Mouse (Mus musculus) cerebellum, postnatal 14 days (tissue): Measurements from ENCODE around the gene Tmem132c.
A peak's percentile ranks its signal among the peaks of the same experiment; 100 is the strongest.

Source experiments
- DNase-seq, 2 experiments: peaks; one replicate each; pipeline ENCODE4 v3.0.0; 2021; ENCODE audit warnings: mixed read lengths in 2 of 2

The Tmem132c gene

GRCm38 (mm10) chr5:127346364-127346763 lies 104.8 kb downstream of the Tmem132c start:
- DNase-seq = no peak

GRCm38 (mm10) chr5:127347053-127347748 lies 105.6 kb downstream of the Tmem132c start:
- DNase-seq = peak in 1 of 2 experiments; percentile 43

- DNase-seq = peak; percentile 54 to 76
Observed at GRCm38 (mm10) chr5:127349221-127350065, 107.8 kb downstream of the Tmem132c start.

DNA sequence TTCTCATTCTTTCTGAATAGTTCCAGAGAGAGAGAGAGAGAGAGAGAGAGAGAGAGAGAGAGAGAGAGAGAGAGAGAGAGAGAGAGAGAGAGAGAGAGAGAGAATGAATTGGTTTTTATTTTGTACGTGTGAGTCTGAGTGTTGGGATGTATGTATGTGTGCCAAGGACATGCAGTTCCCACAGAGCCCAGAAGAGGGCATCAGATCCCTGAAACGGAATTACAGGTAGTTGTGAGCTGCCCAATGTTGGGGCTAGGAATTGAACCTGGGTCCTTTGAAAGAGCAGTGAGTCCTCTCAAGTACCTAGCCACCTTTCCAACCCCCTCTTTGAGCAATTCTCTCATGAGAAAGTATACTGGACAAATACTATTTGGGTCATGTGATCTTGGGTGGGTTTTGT lies 111.4 kb downstream of the Tmem132c start:
- DNase-seq = peak; percentile 67 to 78

DNA sequence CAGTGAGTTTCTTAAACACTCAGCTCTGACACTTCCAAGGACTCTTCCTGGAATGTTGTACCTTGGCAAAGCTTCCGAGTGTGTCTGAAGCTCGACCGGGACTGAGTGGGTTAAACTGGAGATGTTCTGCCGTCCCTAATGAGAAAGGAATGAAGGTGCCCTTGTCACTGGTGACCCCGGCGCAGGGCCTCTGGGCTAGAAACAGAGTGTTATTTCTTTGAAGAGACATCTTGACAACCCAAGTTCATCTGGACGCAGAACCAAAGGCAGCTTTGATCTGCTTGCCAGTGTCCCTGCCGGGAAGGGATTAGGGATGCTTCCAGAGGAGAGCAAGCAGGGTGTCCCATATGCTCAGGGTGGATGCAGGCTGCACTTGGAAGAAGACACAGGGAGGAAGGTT lies 114.2 kb downstream of the Tmem132c start:
- peak; percentile 41 to 72 for DNase-seq

DNA sequence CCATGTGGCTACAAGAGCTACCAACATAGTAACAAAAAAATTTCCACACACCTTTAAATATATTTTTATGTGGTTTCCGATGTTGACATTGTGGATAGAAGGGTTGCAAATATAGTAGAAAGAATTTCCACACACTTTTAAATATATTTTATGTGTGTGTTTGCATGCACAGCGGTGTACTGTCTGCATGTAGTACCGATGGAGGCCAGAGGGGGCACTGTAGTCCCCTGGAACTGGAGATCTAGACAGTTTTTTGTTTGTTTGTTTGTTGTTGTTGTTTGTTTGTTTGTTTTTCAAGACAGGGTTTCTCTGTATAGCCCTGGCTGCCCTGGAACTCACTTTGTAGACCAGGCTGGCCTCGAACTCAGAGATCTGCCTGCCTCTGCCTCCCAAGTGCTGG lies 116.3 kb downstream of the Tmem132c start:
- peak in 1 of 2 experiments; percentile 67 for DNase-seq

DNA sequence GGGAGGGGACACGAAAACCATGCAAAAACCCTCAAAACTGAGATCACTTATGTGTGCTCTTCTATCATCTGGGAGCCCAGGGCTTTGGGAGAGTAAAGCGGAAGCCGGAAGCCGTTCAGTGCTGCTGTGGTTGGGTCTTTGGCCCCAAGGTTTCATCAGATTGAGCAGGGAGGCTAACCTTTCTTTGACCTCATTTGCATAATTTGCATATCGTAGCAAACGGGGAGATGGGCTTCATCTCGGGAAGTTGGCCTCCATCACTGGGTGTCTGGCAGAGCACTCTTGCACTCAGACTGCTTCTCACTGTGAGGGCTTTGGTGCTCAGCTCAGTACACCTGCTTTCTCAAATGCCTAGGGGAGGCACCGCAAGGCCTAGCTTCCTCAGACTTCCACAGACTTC lies 119.5 kb downstream of the Tmem132c start:
- DNase-seq = no peak

DNA sequence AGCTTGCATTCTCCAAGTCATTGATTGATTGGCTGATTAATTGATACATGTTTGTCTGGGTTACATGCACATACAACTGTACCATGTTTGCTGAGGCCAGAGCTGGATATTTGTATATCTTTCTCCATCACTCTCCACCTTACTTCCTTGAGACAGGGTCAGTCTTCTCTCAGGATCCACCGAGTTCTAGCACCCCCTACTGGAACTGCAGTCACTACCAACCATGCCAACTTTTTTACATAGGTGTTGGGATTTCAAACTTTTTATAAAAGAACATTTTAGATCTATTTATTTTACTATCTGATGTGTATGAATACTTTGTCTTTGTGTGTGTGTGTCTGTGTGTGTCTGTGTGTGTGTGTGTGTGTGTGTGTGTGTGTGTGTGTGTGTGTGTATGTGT lies 123.5 kb downstream of the Tmem132c start:
- peak in 1 of 2 experiments; percentile 47 for DNase-seq

DNA sequence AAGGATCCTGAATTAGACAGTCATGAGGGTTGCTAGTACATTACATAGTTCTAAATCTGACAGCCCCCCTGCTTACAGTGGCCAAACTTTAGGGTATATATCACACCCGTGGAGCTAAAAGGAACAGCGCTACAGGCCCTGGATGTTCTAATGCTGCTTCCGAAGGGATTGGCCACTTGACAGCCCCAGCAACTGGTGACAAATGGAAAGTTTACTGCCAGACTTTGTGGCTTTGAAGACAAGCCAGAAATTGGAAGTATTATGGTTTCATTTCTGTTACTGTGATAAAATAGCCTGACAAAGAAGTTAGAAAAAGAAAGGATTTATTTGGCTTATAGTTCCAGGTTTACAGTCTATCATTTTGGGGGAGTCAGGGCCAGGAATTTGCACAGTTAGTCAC lies 126.6 kb downstream of the Tmem132c start:
- DNase-seq = no peak

DNA sequence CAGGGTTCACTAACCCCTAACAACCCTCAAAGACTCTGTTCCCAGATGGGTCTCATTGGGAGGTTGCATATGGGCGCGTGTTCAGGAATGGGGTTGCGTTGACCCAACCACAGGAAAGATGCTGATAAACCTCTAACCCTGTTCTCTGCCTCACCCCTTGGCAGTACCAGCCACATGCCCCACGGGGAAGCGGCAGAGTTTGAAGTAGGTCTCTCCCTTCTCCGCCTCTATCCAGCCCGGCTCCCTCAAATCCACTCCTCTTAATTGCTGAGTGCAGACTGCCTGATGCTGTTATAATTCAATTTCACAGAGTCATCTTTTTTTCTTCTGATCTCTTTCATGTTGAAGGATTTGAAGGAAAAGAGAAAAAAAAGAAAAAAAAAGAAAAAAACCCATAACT lies 128.2 kb downstream of the Tmem132c start:
- DNase-seq = no peak

DNA sequence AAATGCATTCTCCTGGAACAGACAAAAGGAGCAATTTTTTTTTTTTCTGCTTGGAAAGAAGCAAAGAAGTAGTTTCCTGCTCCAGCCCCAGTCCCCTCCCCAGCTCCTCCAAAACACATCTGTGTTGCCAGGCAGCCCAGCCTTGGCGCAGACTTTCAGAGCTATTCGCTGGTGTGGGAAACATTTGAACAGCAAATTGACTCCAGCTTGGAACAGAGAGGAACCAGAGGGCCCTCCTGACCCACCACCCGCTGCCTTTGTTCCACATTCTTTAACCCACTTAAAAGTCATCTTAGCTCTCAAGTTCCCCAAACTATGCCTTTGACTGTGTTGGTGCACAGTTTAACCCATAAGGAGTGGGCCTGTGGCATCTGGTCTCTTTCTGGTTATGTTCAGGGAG lies 128.9 kb downstream of the Tmem132c start:
- no peak for DNase-seq

DNA sequence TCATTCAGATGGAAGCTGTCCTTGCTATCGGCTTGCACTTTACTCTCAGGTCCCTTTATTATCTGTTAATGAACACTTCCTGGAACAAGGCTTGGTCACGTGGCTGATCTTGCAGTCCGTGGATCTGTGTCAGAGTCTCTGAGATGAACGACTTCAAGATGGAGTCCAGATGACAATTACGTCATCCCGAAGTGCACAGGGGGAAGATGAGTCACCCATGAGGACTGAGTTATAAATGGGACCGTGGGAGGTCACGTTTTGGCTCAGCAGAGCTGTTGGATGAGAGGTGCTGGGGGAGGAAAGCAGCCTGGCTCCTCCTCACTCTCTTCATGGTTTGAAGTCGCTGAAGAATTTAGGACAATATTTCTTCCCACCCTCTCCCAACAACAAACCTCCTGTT lies 132.6 kb downstream of the Tmem132c start:
- DNase-seq = no peak

DNA sequence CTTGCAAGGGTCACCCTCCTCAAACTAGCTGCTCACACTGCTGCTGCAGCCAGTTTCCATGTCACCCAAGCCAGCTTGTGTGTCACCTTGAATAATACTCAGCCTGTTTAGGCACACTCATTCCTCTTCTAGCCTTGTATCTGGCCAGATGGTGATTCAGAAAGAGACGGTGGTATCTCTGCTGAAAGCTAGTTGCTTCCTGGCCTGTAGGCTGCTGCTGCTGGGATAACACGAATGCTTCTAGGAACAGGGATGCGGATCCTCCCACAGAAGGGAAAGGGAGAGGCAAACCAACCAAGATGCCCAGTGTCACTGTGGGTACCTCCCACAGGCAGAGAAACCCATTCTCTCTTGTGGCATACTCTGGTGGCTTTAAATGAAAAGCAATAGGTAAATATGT lies 134.0 kb downstream of the Tmem132c start:
- no peak for DNase-seq

GRCm38 (mm10) chr5:127378521-127378920 lies 136.9 kb downstream of the Tmem132c start:
- no peak for DNase-seq

DNA sequence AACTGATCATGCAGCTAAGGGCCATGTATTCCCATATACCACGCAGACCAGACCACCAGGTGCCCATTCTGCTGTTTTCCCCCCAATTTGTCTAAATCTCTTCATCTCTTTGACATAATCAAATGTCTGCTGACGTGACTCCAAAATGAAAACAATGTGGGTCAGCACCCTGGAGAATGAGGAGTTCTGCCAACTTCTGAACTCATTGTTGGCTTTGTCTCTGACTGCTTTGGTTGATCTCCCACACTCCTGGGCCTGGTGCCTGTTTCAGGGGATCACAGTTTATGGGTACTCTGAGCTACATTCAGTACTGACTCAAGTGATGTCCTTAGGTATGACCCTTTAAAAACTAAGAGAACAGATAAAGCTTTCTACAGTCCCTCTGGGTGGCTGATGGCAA lies 137.7 kb downstream of the Tmem132c start:
- DNase-seq = peak in 1 of 2 experiments; percentile 33

GRCm38 (mm10) chr5:127381216-127381615 lies 139.6 kb downstream of the Tmem132c start:
- peak in 1 of 2 experiments; percentile 51 for DNase-seq

GRCm38 (mm10) chr5:127382571-127382970 lies 141.0 kb downstream of the Tmem132c start:
- DNase-seq = no peak

- peak in 1 of 2 experiments; percentile 27 for DNase-seq
Observed at GRCm38 (mm10) chr5:127391187-127391586, 149.6 kb downstream of the Tmem132c start.

DNA sequence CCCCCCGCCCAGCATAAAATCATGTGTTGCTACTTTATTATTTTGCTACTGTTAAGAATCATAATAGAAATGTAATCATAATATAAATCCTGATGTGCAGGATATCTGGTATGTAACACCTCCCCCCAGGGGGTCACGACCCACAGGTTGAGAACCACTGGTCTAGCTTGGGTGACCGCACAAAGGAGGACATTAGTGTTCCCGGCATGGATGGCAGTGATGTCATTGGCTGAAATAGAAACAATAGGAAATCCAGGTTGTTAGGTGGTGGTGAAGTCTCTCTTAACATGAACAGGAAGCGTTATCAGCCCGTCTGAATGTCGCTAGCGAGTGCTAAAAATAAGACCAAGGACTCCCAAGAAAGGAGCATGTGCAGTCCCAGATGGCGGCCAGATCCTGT lies 155.3 kb downstream of the Tmem132c start:
- DNase-seq = peak in 1 of 2 experiments; percentile 20

DNA sequence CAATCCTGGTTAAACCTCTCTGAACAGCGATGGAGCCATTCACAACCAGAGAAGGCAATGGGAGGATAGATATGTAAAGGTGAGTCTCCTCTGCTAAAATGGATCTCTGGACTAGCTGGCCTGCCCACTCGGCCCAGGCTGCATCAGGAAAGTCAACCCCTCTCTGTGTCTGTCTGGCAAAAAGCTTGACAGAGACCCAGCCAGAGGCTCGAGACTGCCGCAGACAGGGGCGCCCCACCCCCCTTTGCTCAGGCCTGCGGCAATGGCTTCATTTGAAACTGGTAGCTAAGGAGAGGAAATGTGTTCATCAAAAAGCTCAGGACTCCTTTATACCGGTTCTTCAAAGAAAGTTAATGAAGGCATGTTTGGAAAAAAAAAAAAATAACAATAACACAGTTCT lies 156.4 kb downstream of the Tmem132c start:
- no peak for DNase-seq

GRCm38 (mm10) chr5:127405391-127406000 lies 163.9 kb downstream of the Tmem132c start:
- peak; percentile 95 to 99 for DNase-seq

DNA sequence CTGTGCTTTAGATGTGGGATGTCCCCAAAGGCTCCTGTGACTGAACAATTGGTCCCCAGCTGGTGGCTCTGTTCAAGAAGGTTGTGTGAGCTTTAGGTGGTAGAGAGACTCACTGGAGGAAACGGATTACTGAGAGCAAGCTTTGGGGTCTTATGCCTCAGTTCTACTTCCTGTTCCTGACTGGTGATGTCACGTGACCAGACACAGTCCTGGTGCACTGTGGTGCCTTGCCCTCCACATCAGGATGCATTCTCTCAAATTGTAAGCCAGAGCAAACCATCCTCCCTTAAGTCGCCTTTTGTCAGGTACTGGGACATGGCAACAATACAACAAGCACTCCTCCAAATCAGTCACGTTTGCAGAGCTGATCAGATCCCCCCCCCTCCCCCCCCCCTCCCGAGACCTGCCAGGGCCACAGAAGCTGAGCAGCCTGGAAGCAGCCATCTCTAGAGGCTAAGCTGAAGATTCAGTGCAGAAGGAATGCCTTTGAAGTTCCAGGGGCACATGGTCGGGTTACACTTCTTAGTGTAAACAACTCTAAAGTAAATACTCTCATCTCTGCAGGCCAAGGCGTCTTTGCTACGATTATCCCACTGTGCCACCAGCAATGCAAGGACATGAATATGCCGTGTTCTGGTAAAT lies 164.5 kb downstream of the Tmem132c start:
- no peak for DNase-seq

DNA sequence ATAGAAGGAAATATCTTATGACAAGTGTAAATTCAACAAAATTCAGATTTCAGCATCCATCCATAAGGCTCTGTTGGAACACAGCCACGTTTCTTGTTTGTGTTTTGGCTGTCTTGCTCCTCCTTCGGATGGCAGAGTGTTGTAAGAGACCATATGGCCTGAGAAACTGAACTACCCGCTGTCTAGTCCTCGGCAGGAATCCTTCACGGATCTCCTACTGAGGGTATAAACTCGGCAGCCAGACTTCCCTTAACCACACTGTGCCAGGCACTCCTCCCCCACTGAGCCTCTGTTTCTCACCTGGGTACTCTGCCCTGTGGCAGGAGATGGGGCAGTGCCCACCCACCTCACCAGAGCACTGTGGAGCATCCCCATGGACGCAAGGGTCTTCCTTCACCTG lies 174.9 kb downstream of the Tmem132c start:
- peak; percentile 37 to 64 for DNase-seq
